Mouse (Mus musculus) heart, postnatal 14 days (tissue): ENCODE measurements around the gene Wdr24. TPM values are rescaled to one million over a fixed set of nuclear protein-coding genes. Genes with fewer than 3 reads are reported as not detected.

Experiments
- DNase-seq, 2 experiments: peaks; one replicate each; pipeline ENCODE4 v3.0.0; 2021 to 2022
- intact Hi-C: fragments of 180-260 bp; cut with DNase I; formaldehyde crosslinking; loops from one replicate; pipeline ENCODE4 v1.15.1; 2025
- microRNA-seq, 2 experiments: library from miRNA; unstranded; fragments of <30 nt; microRNA quantifications; one replicate each; pipeline ENCODE4 v1.2.0; 2021 to 2022
- total RNA-seq, 2 experiments: library from RNA; stranded (reverse); gene quantifications; 2 replicates each; pipeline ENCODE4 v1.2.3; 2021

Wdr24 gene
- total RNA-seq, 2 experiments from 2014 or later: 10.5 to 11.0 TPM

- no peak for DNase-seq
- intact Hi-C loops: no loop called here
These were observed 50.1 kb downstream of the Wdr24 start for GRCm38 (mm10) chr17:25873405-25874147.

DNA sequence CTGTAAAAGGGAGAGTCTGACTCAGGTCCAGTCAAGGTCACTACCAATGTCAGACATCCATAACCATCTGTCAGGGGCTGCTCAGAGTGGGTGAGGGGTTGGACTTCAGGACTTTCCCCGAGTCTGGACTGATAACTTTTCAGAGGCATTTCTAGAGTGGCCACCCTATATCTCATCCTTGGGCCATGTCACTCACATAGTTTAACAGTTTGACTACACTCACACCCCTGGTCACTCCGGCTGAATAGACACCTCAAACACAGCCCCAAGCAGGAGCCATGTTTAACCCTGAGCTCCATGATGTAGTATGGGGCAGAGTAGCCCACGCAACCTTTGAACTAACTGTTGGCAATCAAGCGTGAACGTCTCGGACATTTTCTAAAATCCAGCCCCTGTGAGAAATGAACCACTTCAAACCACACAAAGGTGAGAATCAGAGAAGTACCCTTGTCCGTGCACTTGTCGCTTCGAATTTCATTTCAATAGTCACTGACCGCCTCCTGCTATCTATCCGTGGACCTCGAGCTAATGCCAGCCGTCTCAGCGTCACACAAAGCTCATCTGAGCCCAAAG lies 50.8 kb downstream of the Wdr24 start:
- intact Hi-C loops: no loop called here
- no peak for DNase-seq

GRCm38 (mm10) chr17:25874721-25875170 lies 51.3 kb downstream of the Wdr24 start, which contains the start of gene Mettl26:
Gene Mettl26, plus strand, starts transcription at chr17:25875074.
- intact Hi-C loops: no loop called here
- peak; percentile 91 to 96 for DNase-seq

- intact Hi-C loops: no loop called here
- peak; percentile 88 to 91 for DNase-seq
These were observed 52.0 kb downstream of the Wdr24 start for GRCm38 (mm10) chr17:25875171-25876136.

- intact Hi-C loops: no loop called here
- DNase-seq: no peak
These were observed 53.0 kb downstream of the Wdr24 start for GRCm38 (mm10) chr17:25876347-25876915.

GRCm38 (mm10) chr17:25877025-25877424 lies 53.6 kb downstream of the Wdr24 start:
- DNase-seq: no peak
- intact Hi-C loops: no loop called here

DNA sequence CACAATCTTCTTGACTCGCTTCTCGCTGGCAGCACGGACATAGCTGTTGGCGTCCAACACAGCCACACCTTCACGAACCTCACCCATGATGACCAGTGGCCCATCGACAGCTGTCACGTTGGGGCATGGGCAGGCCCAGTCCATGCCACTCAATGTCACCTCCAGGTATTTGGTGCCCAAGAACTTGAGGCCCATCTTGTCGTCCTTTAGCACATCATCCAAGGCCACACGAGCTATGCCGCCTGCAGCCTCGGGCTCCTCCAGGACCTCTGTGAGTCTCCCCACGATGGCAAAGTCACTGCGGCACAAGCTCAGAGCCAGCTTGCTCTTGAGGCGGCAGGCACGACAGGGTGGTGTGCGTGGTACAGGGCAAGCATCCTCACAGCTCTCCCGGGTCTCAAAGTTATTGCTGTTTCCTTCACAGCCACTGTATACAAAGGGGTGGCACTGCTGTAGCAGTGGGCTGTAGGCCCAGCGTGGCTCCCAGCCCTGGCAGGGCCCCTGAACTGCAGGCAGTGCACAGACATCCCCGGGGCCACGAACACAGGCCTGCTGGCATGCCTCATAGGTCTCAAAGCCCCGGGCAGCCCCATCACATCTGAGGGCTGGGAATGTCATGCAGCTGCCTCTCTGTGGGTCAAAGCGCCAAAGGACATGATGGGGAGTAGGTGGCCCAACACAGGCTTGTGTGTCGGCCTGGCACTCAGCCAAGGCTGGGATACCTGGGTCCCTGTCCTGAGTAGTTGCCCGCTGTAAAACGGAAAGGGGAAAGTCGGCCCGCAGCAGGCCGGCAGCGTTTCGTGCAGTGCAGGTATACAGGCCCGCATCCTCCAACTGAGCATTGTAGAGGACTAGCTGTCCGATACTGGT lies 54.5 kb downstream of the Wdr24 start:
- DNase-seq: no peak
- intact Hi-C loops: no loop called here

Small RNA genes within 50 kb of the gene (microRNA-seq; reads per million reads assigned to microRNA genes)
- gene Mir3082 (1.1 to 2.8 reads per million in 2 experiments), gene Mir6966 (3.2 to 4.1 reads per million in 2 experiments)

Other genes starting within 250 kb of the Wdr24 start
- gene Lmf1, start 244.5 kb upstream of the Wdr24 start, total RNA-seq: 10 to 100 TPM; 26.2 to 28.0 TPM
- 1 to 10 TPM; 1.7 to 2.1 TPM for gene Gng13, start 106.5 kb upstream of the Wdr24 start, total RNA-seq
- 1 to 10 TPM; 1.1 to 4.4 TPM for gene Chtf18, start 96.2 kb upstream of the Wdr24 start, total RNA-seq
- gene Rpusd1, start 96.0 kb upstream of the Wdr24 start, total RNA-seq: 1 to 10 TPM; 5.0 to 5.4 TPM
- not detected for gene Mslnl, start 87.6 kb upstream of the Wdr24 start, total RNA-seq
- gene Msln, start 69.2 kb upstream of the Wdr24 start, total RNA-seq: 10 to 100 TPM; 30.0 to 34.5 TPM
- 10 to 100 TPM; 44.8 TPM for gene Narfl, start 49.9 kb upstream of the Wdr24 start, total RNA-seq
- 10 to 100 TPM; 15.0 to 15.1 TPM for gene Haghl, start 38.0 kb upstream of the Wdr24 start, total RNA-seq
- under 1 TPM in 1 of 2 experiments, not detected in 1; 0.17 TPM for gene Ccdc78, start 37.0 kb upstream of the Wdr24 start, total RNA-seq
- gene Fam173a, start 30.7 kb upstream of the Wdr24 start, total RNA-seq: 10 to 100 TPM; 36.4 to 37.4 TPM
- not detected for gene AC134908.4, start 28.0 kb upstream of the Wdr24 start, total RNA-seq
- gene Metrn, start 26.5 kb upstream of the Wdr24 start, total RNA-seq: 10 to 100 TPM; 67.1 to 74.7 TPM
- 1 to 10 TPM in 1 of 2 experiments, under 1 TPM in 1; 1.00 to 1.2 TPM for gene Fbxl16, start 14.5 kb upstream of the Wdr24 start, total RNA-seq
- 10 to 100 TPM; 33.1 to 34.1 TPM for gene Jmjd8, start 5.2 kb downstream of the Wdr24 start, total RNA-seq
- 100 to 1,000 TPM; 106 to 109 TPM for gene Stub1, start 9.8 kb downstream of the Wdr24 start, total RNA-seq
- 1 to 10 TPM; 2.5 to 3.1 TPM for gene Rhbdl1, start 13.7 kb downstream of the Wdr24 start, total RNA-seq
- gene Gm20683, start 18.1 kb downstream of the Wdr24 start, total RNA-seq: 1 to 10 TPM; 2.9 to 3.0 TPM
- 100 to 1,000 TPM; 103 to 105 TPM for gene Rhot2, start 21.2 kb downstream of the Wdr24 start, total RNA-seq
- 1 to 10 TPM; 5.2 to 5.7 TPM for gene Wdr90, start 37.9 kb downstream of the Wdr24 start, total RNA-seq
- gene Mcrip2, start 45.1 kb downstream of the Wdr24 start, total RNA-seq: 100 to 1,000 TPM; 226 to 230 TPM
- gene Mettl26, start 51.4 kb downstream of the Wdr24 start, total RNA-seq: 10 to 100 TPM; 11.3 to 13.2 TPM
- gene Wfikkn1, start 57.2 kb downstream of the Wdr24 start, total RNA-seq: under 1 TPM; 0.91 to 1.00 TPM
- gene Rab40c, start 96.1 kb downstream of the Wdr24 start, total RNA-seq: 10 to 100 TPM; 14.4 to 20.0 TPM
- gene Pigq, start 121.3 kb downstream of the Wdr24 start, total RNA-seq: 10 to 100 TPM; 60.6 to 62.7 TPM
- gene Nhlrc4, start 121.3 kb downstream of the Wdr24 start, total RNA-seq: under 1 TPM in 1 of 2 experiments, not detected in 1; 0.17 TPM
- gene A930017K11Rik, start 128.9 kb downstream of the Wdr24 start, total RNA-seq: not detected
- 10 to 100 TPM; 11.4 to 13.1 TPM for gene Capn15, start 162.2 kb downstream of the Wdr24 start, total RNA-seq
- gene Rab11fip3, start 245.9 kb downstream of the Wdr24 start, total RNA-seq: 10 to 100 TPM; 22.7 to 25.3 TPM